Mouse (Mus musculus): ENCODE results near the gene Noc2l. TPM values are rescaled to one million over a fixed set of nuclear protein-coding genes. Genes with fewer than 3 reads are reported as not detected.

Gene Noc2l
- polyA plus RNA-seq, 2 experiments = 61.2 to 130 TPM

- TF ChIP-seq POLR2A (IDR thresholded peaks at IDR 0.05; ENCODE audit: borderline replicate concordance, extremely low read depth, insufficient read depth, insufficient read length) = no peak
- 50% methylated on average over 10 of the region's 10 CpGs for WGBS
- no peak within 1 kb of the TSS for H3K9ac ChIP-seq (ENCODE audit: low read depth, low read length, severe bottlenecking)
- H3K4me3 ChIP-seq (replicated peaks; ENCODE audit: low read length) = no peak within 1 kb of the TSS
- ATAC-seq (ENCODE audit: low FRiP score, low read depth) (no peak), DNase-seq (ENCODE audit: low spot score) (peak; percentile 20)
- no peak within 1 kb of the TSS for H3K27ac ChIP-seq (replicated peaks; ENCODE audit: low read depth, low read length)
- H3K36me3 ChIP-seq (ENCODE audit: control insufficient read depth, insufficient read depth, low read length) = no peaks in the 10 kb centered on the region
- peaks cover 4% of the 10 kb centered on the region for H3K4me1 ChIP-seq (ENCODE audit: control insufficient read depth, insufficient read depth, low read length)
- H3K9me3 ChIP-seq (ENCODE audit: control insufficient read depth, low read length) = no peaks in the 10 kb centered on the region
- H3K27me3 ChIP-seq (ENCODE audit: control insufficient read depth, insufficient read depth, low read length) = peaks cover 22% of the 10 kb centered on the region
- H3K4me2 ChIP-seq (replicated peaks; ENCODE audit: low read depth, low read length, severe bottlenecking) = no peak within 1 kb of the TSS
These were observed 35.0 kb upstream of the Noc2l start, which contains the start of gene Isg15 for GRCm38 (mm10) chr4:156200623-156201475. Isg15 (minus strand) TSS chr4:156200818.

GRCm38 (mm10) chr4:156202462-156202893 lies 33.3 kb upstream of the Noc2l start:
- TF ChIP-seq POLR2A (IDR thresholded peaks at IDR 0.05; ENCODE audit: borderline replicate concordance, extremely low read depth, insufficient read depth, insufficient read length) = no peak
- WGBS = 39% methylated on average over 12 of the region's 12 CpGs
- DNase-seq (ENCODE audit: low spot score) = no peak
- no peaks in the 10 kb centered on the region for H3K9me3 ChIP-seq (ENCODE audit: control insufficient read depth, low read length)
- H3K27ac ChIP-seq (replicated peaks; ENCODE audit: low read depth, low read length) = no peak overlapping the region
- peaks cover 22% of the 10 kb centered on the region for H3K27me3 ChIP-seq (ENCODE audit: control insufficient read depth, insufficient read depth, low read length)
- peak overlapping the region; percentile 55; the same call in 1 of the 2 replicates for H3K9ac ChIP-seq (ENCODE audit: low read depth, low read length, severe bottlenecking)
- peak overlapping the region; percentile 98 for H3K4me2 ChIP-seq (replicated peaks; ENCODE audit: low read depth, low read length, severe bottlenecking)
- peak overlapping the region; percentile 52 for H3K4me3 ChIP-seq (replicated peaks; ENCODE audit: low read length)
- no peak for ATAC-seq (ENCODE audit: low FRiP score, low read depth)
- no peaks in the 10 kb centered on the region for H3K36me3 ChIP-seq (ENCODE audit: control insufficient read depth, insufficient read depth, low read length)
- H3K4me1 ChIP-seq (ENCODE audit: control insufficient read depth, insufficient read depth, low read length) = no peaks in the 10 kb centered on the region; the same call in none of the 2 replicates

- H3K36me3 ChIP-seq (ENCODE audit: control insufficient read depth, insufficient read depth, low read length) = no peaks in the 10 kb centered on the region
- no peak within 1 kb of the TSS for H3K27ac ChIP-seq (replicated peaks; ENCODE audit: low read depth, low read length)
- peak within 1 kb of the TSS; percentile 52 for H3K4me3 ChIP-seq (replicated peaks; ENCODE audit: low read length)
- H3K9ac ChIP-seq (ENCODE audit: low read depth, low read length, severe bottlenecking) = peak within 1 kb of the TSS; percentile 55
- H3K4me2 ChIP-seq (replicated peaks; ENCODE audit: low read depth, low read length, severe bottlenecking) = peak within 1 kb of the TSS; percentile 98
- WGBS = under 1% methylated on average over 32 of the region's 39 CpGs
- peaks cover 22% of the 10 kb centered on the region for H3K27me3 ChIP-seq (ENCODE audit: control insufficient read depth, insufficient read depth, low read length)
- ATAC-seq (ENCODE audit: low FRiP score, low read depth) (peak; percentile 81), DNase-seq (ENCODE audit: low spot score) (peak; percentile 60)
- H3K9me3 ChIP-seq (ENCODE audit: control insufficient read depth, low read length) = no peaks in the 10 kb centered on the region
- H3K4me1 ChIP-seq (ENCODE audit: control insufficient read depth, insufficient read depth, low read length) = no peaks in the 10 kb centered on the region; the same call in none of the 2 replicates
- no peak for TF ChIP-seq POLR2A (IDR thresholded peaks at IDR 0.05; ENCODE audit: borderline replicate concordance, extremely low read depth, insufficient read depth, insufficient read length)
These were observed 32.8 kb upstream of the Noc2l start, which contains the start of gene AW011738 for GRCm38 (mm10) chr4:156203001-156203412. AW011738 (plus strand) TSS chr4:156203304.

- Histone ChIP-seq H3K9me3 (ENCODE audit: control insufficient read depth, low read length) (no peaks in the 10 kb centered on the region), H3K36me3 (ENCODE audit: control insufficient read depth, insufficient read depth, low read length) (no peaks in the 10 kb centered on the region), H3K4me2 (replicated peaks; ENCODE audit: low read depth, low read length, severe bottlenecking) (peak overlapping the region; percentile 98), H3K4me3 (replicated peaks; ENCODE audit: low read length) (peak overlapping the region; percentile 52), H3K27ac (replicated peaks; ENCODE audit: low read depth, low read length) (no peak overlapping the region), H3K4me1 (ENCODE audit: control insufficient read depth, insufficient read depth, low read length) (no peaks in the 10 kb centered on the region; the same call in none of the 2 replicates), H3K9ac (ENCODE audit: low read depth, low read length, severe bottlenecking) (peak overlapping the region; percentile 55), H3K27me3 (ENCODE audit: control insufficient read depth, insufficient read depth, low read length) (peaks cover 22% of the 10 kb centered on the region)
- DNase-seq (ENCODE audit: low spot score) = no peak
- ATAC-seq (ENCODE audit: low FRiP score, low read depth) = peak; percentile 17; the same call in 1 of the 2 replicates
- TF ChIP-seq POLR2A (IDR thresholded peaks at IDR 0.05; ENCODE audit: borderline replicate concordance, extremely low read depth, insufficient read depth, insufficient read length) = no peak
- WGBS = under 1% methylated on average over 49 of the region's 49 CpGs
These were observed 32.2 kb upstream of the Noc2l start for GRCm38 (mm10) chr4:156203413-156204131.

GRCm38 (mm10) chr4:156208872-156209271 lies 26.9 kb upstream of the Noc2l start:
- no peak for ATAC-seq (ENCODE audit: low FRiP score, low read depth)
- Histone ChIP-seq H3K9me3 (ENCODE audit: control insufficient read depth, low read length) (no peaks in the 10 kb centered on the region), H3K4me3 (replicated peaks; ENCODE audit: low read length) (no peak overlapping the region), H3K27ac (replicated peaks; ENCODE audit: low read depth, low read length) (no peak overlapping the region), H3K36me3 (ENCODE audit: control insufficient read depth, insufficient read depth, low read length) (no peaks in the 10 kb centered on the region), H3K4me1 (ENCODE audit: control insufficient read depth, insufficient read depth, low read length) (no peaks in the 10 kb centered on the region), H3K9ac (ENCODE audit: low read depth, low read length, severe bottlenecking) (no peak overlapping the region), H3K4me2 (replicated peaks; ENCODE audit: low read depth, low read length, severe bottlenecking) (no peak overlapping the region), H3K27me3 (ENCODE audit: control insufficient read depth, insufficient read depth, low read length) (peaks cover 10% of the 10 kb centered on the region; the same call in 1 of the 2 replicates)
- WGBS = 84% methylated on average over 4 of the region's 4 CpGs
- DNase-seq (ENCODE audit: low spot score) = no peak
- no peak for TF ChIP-seq POLR2A (IDR thresholded peaks at IDR 0.05; ENCODE audit: borderline replicate concordance, extremely low read depth, insufficient read depth, insufficient read length)
